Mouse (Mus musculus) G1E (cell line): ENCODE measurements around the gene Fbxl2.

Experiments
- CTCF ChIP-seq: IDR thresholded peaks from 2 replicates; pipeline ENCODE4 v1.5.1; 2012; ENCODE audit warnings: low read depth, low read length, inconsistent platforms, mixed read lengths
- GATA1 ChIP-seq: IDR thresholded peaks from 2 replicates; pipeline ENCODE4 v1.6.1; 2012; ENCODE audit warnings: borderline replicate concordance, low read length, inconsistent platforms, mixed read lengths
- GATA2 ChIP-seq: IDR thresholded peaks from 2 replicates; pipeline ENCODE4 v1.6.1; 2012; ENCODE audit warnings: low read depth, low read length, inconsistent platforms, borderline replicate concordance
- POLR2AphosphoS5 ChIP-seq: IDR thresholded peaks from 2 replicates; pipeline ENCODE4 v1.6.1; 2012; ENCODE audit warnings: low read depth, low read length, inconsistent platforms; ENCODE audit not compliant: insufficient replicate concordance
- TAL1 ChIP-seq: conservative IDR thresholded peaks from 2 replicates; pipeline ENCODE4 v1.6.1; 2012; ENCODE audit warnings: low read depth, low read length, inconsistent platforms, mixed read lengths

DNA sequence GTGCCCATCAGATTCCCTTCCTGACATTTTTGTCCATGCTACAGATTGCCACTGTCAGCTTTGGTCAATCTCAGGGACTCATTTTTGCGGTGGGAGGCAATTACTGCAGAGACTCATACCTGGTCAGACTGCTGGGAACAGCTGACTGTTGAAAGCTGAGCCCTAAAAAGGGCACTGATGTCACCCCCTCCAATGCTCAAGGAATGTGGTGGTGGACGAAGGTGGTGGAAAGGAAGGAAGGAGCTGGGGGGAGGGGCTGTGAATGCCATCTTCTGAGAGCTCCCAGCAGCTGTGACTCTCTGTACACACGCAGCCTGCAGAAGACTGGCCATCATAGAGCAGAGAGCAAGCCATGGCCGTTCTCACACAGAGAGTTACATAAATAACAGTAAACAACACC, 23.9 kb downstream of the Fbxl2 start:
- TF ChIP-seq CTCF, result no peak
- TF ChIP-seq TAL1, result no peak
- no peak for TF ChIP-seq GATA1
- no peak for TF ChIP-seq GATA2
- no peak for TF ChIP-seq POLR2AphosphoS5
